ENCODE assay signal across 9 mouse cellular contexts in genomic region chr6:99611866-99612265, GRCm38 (mm10). TPM values are rescaled to one million over a fixed set of nuclear protein-coding genes. Genes with fewer than 3 reads are reported as not detected.
A peak's percentile ranks its signal among the peaks of the same experiment; 100 is the strongest.
DNase-seq lines count a peak whose midpoint lies in the region; ATAC-seq and TF ChIP-seq lines count a peak whose summit lies in the region.
"Had no signal": no experiment of that assay in that cellular context is flagged by ENCODE, and none has a peak within 500 bp of the region (broad histone marks: within the 10 kb centered on the region; RNA-seq: fewer than 3 reads in every experiment).

No protein-coding gene starts in this region.

- WGBS in hindbrain, postnatal 0 days: 64% methylated on average over 6 of the region's 6 CpGs
- WGBS in hindbrain, embryonic 14.5 days: 61% methylated on average over 6 of the region's 6 CpGs
- 63% methylated on average over 6 of the region's 6 CpGs for WGBS in midbrain, postnatal 0 days
- 67% methylated on average over 6 of the region's 6 CpGs for WGBS in midbrain, embryonic 10.5 days
- 64% methylated on average over 6 of the region's 6 CpGs for WGBS in neural tube, embryonic 15.5 days

- H3K4me2 ChIP-seq in hindbrain, postnatal 0 days (ENCODE audit: low read depth, low read length): no peak overlapping the region
- no peak overlapping the region for H3K4me2 ChIP-seq in hindbrain, embryonic 14.5 days (replicated peaks)
- no peak overlapping the region for H3K4me2 ChIP-seq in midbrain, postnatal 0 days (ENCODE audit: low read depth, low read length, poor library complexity, severe bottlenecking)
- no peak overlapping the region for H3K4me2 ChIP-seq in neural tube, embryonic 15.5 days

- no peaks in the 10 kb centered on the region for H3K9me3 ChIP-seq in hindbrain, postnatal 0 days (ENCODE audit: low read length)
- no peaks in the 10 kb centered on the region for H3K9me3 ChIP-seq in hindbrain, embryonic 14.5 days (ENCODE audit: control insufficient read depth, low read length)
- H3K9me3 ChIP-seq in midbrain, postnatal 0 days (ENCODE audit: low read length): no peaks in the 10 kb centered on the region
- H3K9me3 ChIP-seq in midbrain, embryonic 10.5 days (replicated peaks): no peaks in the 10 kb centered on the region
- H3K9me3 ChIP-seq in neural tube, embryonic 15.5 days (replicated peaks): no peaks in the 10 kb centered on the region

- no peak for DNase-seq in hindbrain, postnatal 0 days (ENCODE audit: low spot score)
- DNase-seq in hindbrain, embryonic 14.5 days (ENCODE audit: low spot score): no peak
- DNase-seq in midbrain, postnatal 0 days (ENCODE audit: low spot score): no peak
- DNase-seq in midbrain, embryonic 10.5 days (ENCODE audit: low spot score): no peak
- DNase-seq in NIH3T3 (ENCODE audit: low read depth): peak; percentile 16
- DNase-seq in lung, postnatal 36 days: peak; percentile 41
- DNase-seq: heart, postnatal 10 days; kidney, adult 9 months had no signal

- H3K9ac ChIP-seq in hindbrain, postnatal 0 days (replicated peaks; ENCODE audit: low read length): no peak overlapping the region
- no peak overlapping the region for H3K9ac ChIP-seq in hindbrain, embryonic 14.5 days
- no peak overlapping the region for H3K9ac ChIP-seq in midbrain, postnatal 0 days (replicated peaks; ENCODE audit: low read length, poor library complexity, severe bottlenecking)
- no peak overlapping the region for H3K9ac ChIP-seq in neural tube, embryonic 15.5 days (replicated peaks)

- no peaks in the 10 kb centered on the region for H3K27me3 ChIP-seq in hindbrain, postnatal 0 days (ENCODE audit: insufficient read depth, low read length)
- peaks cover 16% of the 10 kb centered on the region for H3K27me3 ChIP-seq in hindbrain, embryonic 14.5 days (ENCODE audit: control insufficient read depth, insufficient read depth, low read length)
- H3K27me3 ChIP-seq in midbrain, postnatal 0 days (ENCODE audit: insufficient read depth, low read length): no peaks in the 10 kb centered on the region
- peaks cover 46% of the 10 kb centered on the region for H3K27me3 ChIP-seq in midbrain, embryonic 10.5 days (ENCODE audit: low read depth, poor library complexity, severe bottlenecking)
- H3K27me3 ChIP-seq in neural tube, embryonic 15.5 days (replicated peaks): 0 out of 2 replicates have a peak, but pooled peaks cover 11% of the 10 kb centered on the region

- no peaks in the 10 kb centered on the region for H3K36me3 ChIP-seq in hindbrain, postnatal 0 days (ENCODE audit: insufficient read depth, low read length)
- no peaks in the 10 kb centered on the region for H3K36me3 ChIP-seq in hindbrain, embryonic 14.5 days (replicated peaks; ENCODE audit: control insufficient read depth, insufficient read depth)
- no peaks in the 10 kb centered on the region for H3K36me3 ChIP-seq in midbrain, postnatal 0 days (ENCODE audit: insufficient read depth, low read length)
- H3K36me3 ChIP-seq in midbrain, embryonic 10.5 days: no peaks in the 10 kb centered on the region
- no peaks in the 10 kb centered on the region for H3K36me3 ChIP-seq in neural tube, embryonic 15.5 days

- no peak overlapping the region for H3K27ac ChIP-seq in hindbrain, postnatal 0 days
- H3K27ac ChIP-seq in hindbrain, embryonic 14.5 days: no peak overlapping the region
- no peak overlapping the region for H3K27ac ChIP-seq in midbrain, postnatal 0 days (ENCODE audit: low read depth, low read length)
- no peak overlapping the region for H3K27ac ChIP-seq in midbrain, embryonic 10.5 days (replicated peaks)
- no peak overlapping the region for H3K27ac ChIP-seq in neural tube, embryonic 15.5 days (replicated peaks)

- TF ChIP-seq CTCF in hindbrain, postnatal 0 days (IDR thresholded peaks at IDR 0.05; ENCODE audit: low read depth): peak; percentile 32
- TF ChIP-seq CTCF in midbrain, postnatal 0 days (IDR thresholded peaks at IDR 0.05): peak; percentile 42

- ATAC-seq in hindbrain, postnatal 0 days: no peak
- no peak for ATAC-seq in hindbrain, embryonic 14.5 days (ENCODE audit: low FRiP score)
- no peak for ATAC-seq in midbrain, postnatal 0 days (ENCODE audit: low FRiP score)
- no peak for ATAC-seq in neural tube, embryonic 15.5 days (ENCODE audit: low FRiP score)

- no peaks in the 10 kb centered on the region; the same call in 1 of the 2 replicates for H3K4me1 ChIP-seq in hindbrain, postnatal 0 days (ENCODE audit: insufficient read depth, low read length)
- H3K4me1 ChIP-seq in hindbrain, embryonic 14.5 days (replicated peaks; ENCODE audit: control insufficient read depth, insufficient read depth, low read length): peaks cover 8% of the 10 kb centered on the region
- H3K4me1 ChIP-seq in midbrain, postnatal 0 days (ENCODE audit: insufficient read depth, low read length): peaks cover 2% of the 10 kb centered on the region; the same call in 1 of the 2 replicates
- peaks cover 54% of the 10 kb centered on the region for H3K4me1 ChIP-seq in midbrain, embryonic 10.5 days
- peaks cover 17% of the 10 kb centered on the region for H3K4me1 ChIP-seq in neural tube, embryonic 15.5 days

- no peak overlapping the region for H3K4me3 ChIP-seq in hindbrain, postnatal 0 days (ENCODE audit: low read length)
- no peak overlapping the region for H3K4me3 ChIP-seq in hindbrain, embryonic 14.5 days (replicated peaks; ENCODE audit: low read length)
- H3K4me3 ChIP-seq in midbrain, postnatal 0 days (ENCODE audit: low read depth, low read length): no peak overlapping the region
- no peak overlapping the region for H3K4me3 ChIP-seq in midbrain, embryonic 10.5 days
- no peak overlapping the region for H3K4me3 ChIP-seq in neural tube, embryonic 15.5 days (replicated peaks)

RNA-seq across cellular contexts. Expression of gene Eif4e3, which starts 54.7 kb away (rescaled TPM):
- total RNA-seq in hindbrain, postnatal 0 days (2014; rRNA removed): 6.5 and 6.7 TPM in 2 replicates
- 6.5 and 6.6 TPM in 2 replicates for polyA plus RNA-seq in hindbrain, postnatal 0 days (2015; fragmentation: Nextera tagmentation; extraction: Ambion mirVana)
- 6.0 and 6.6 TPM in 2 replicates for polyA plus RNA-seq in hindbrain, embryonic 14.5 days (2014; fragmentation: Nextera tagmentation; extraction: Ambion mirVana)
- total RNA-seq in midbrain, postnatal 0 days (2014; rRNA removed): 8.4 and 10.6 TPM in 2 replicates
- polyA plus RNA-seq in midbrain, postnatal 0 days (2015; fragmentation: Nextera tagmentation; extraction: Ambion mirVana): 5.4 and 5.5 TPM in 2 replicates
- polyA plus RNA-seq in midbrain, embryonic 10.5 days (2016; fragmentation: Nextera tagmentation; extraction: Ambion mirVana): 10.8 and 13.1 TPM in 2 replicates
- polyA plus RNA-seq in neural tube, embryonic 15.5 days (2015; fragmentation: Nextera tagmentation; extraction: Ambion mirVana): 7.0 and 9.2 TPM in 2 replicates

RNA-seq across cellular contexts. Expression of gene Gm20696, which starts 54.7 kb away (rescaled TPM):
- 2.9 and 3.6 TPM in 2 replicates for total RNA-seq in hindbrain, postnatal 0 days (2014; rRNA removed)
- 2.3 and 2.5 TPM in 2 replicates for polyA plus RNA-seq in hindbrain, postnatal 0 days (2015; fragmentation: Nextera tagmentation; extraction: Ambion mirVana)
- polyA plus RNA-seq in hindbrain, embryonic 14.5 days (2014; fragmentation: Nextera tagmentation; extraction: Ambion mirVana): 2.4 and 2.6 TPM in 2 replicates
- total RNA-seq in midbrain, postnatal 0 days (2014; rRNA removed): 1.1 and 2.5 TPM in 2 replicates
- polyA plus RNA-seq in midbrain, postnatal 0 days (2015; fragmentation: Nextera tagmentation; extraction: Ambion mirVana): 1.3 and 2.9 TPM in 2 replicates
- 3.2 and 3.4 TPM in 2 replicates for polyA plus RNA-seq in midbrain, embryonic 10.5 days (2016; fragmentation: Nextera tagmentation; extraction: Ambion mirVana)
- 2.3 and 2.7 TPM in 2 replicates for polyA plus RNA-seq in neural tube, embryonic 15.5 days (2015; fragmentation: Nextera tagmentation; extraction: Ambion mirVana)

Comparison
In these comparisons a context has a peak if more than half of its experiments do, and no peak if none do; other contexts are left out.
1. DNase-seq: peak in NIH3T3 (single experiment) and lung, postnatal 36 days (single experiment); none in hindbrain, postnatal 0 days (single experiment), hindbrain, embryonic 14.5 days (single experiment), midbrain, postnatal 0 days (single experiment) and midbrain, embryonic 10.5 days (single experiment).